Mouse (Mus musculus) gastrocnemius, postnatal 14 days (tissue): ENCODE results near the gene Abcc5. TPM values are rescaled to one million over a fixed set of nuclear protein-coding genes. Genes with fewer than 3 reads are reported as not detected.

ENCODE experiments used
- DNase-seq: peaks from one replicate; pipeline ENCODE4 v3.0.0; 2021; ENCODE audit warnings: mixed read lengths
- intact Hi-C: fragments of 180-260 bp; cut with DNase I; formaldehyde crosslinking; loops from one replicate; pipeline ENCODE4 v1.15.1; 2025; ENCODE audit warnings: low total_unique reads
- total RNA-seq, 2 experiments: library from RNA; stranded (reverse); gene quantifications; 2 replicates each; pipeline ENCODE4 v1.2.3; 2021

The Abcc5 gene
- total RNA-seq, 2 experiments from 2014 or later, result 42.6 to 43.0 TPM

- intact Hi-C loops, result no loop called here
Observed at GRCm38 (mm10) chr16:20424719-20425650, 1.2 kb downstream of the Abcc5 start.

GRCm38 (mm10) chr16:20424226-20424663, 1.9 kb downstream of the Abcc5 start:
- intact Hi-C loops, result no loop called here

More at GRCm38 (mm10) chr16:20424719-20425650, 1.2 kb downstream of the Abcc5 start:
- DNase-seq, result no peak

GRCm38 (mm10) chr16:20422938-20423730, 3.1 kb downstream of the Abcc5 start:
- intact Hi-C loops, result no loop called here
- DNase-seq, result no peak

More at GRCm38 (mm10) chr16:20424226-20424663, 1.9 kb downstream of the Abcc5 start:
- DNase-seq, result no peak

- no peak for DNase-seq
- intact Hi-C loops, result no loop called here
Observed at GRCm38 (mm10) chr16:20418054-20418453, 8.1 kb downstream of the Abcc5 start.

- intact Hi-C loops, result no loop called here
- no peak for DNase-seq
Observed at GRCm38 (mm10) chr16:20416262-20416661, 9.9 kb downstream of the Abcc5 start.

GRCm38 (mm10) chr16:20415804-20416203, 10.4 kb downstream of the Abcc5 start:
- intact Hi-C loops, result no loop called here
- DNase-seq, result no peak

- intact Hi-C loops, result no loop called here
- no peak for DNase-seq
Observed at GRCm38 (mm10) chr16:20415211-20415610, 11.0 kb downstream of the Abcc5 start.

- intact Hi-C loops, result no loop called here
Observed at GRCm38 (mm10) chr16:20413870-20414331, 12.3 kb downstream of the Abcc5 start.

GRCm38 (mm10) chr16:20411958-20412570, 14.1 kb downstream of the Abcc5 start:
- DNase-seq, result no peak
- intact Hi-C loops, result no loop called here

More at GRCm38 (mm10) chr16:20413870-20414331, 12.3 kb downstream of the Abcc5 start:
- no peak for DNase-seq

GRCm38 (mm10) chr16:20405335-20405734, 20.9 kb downstream of the Abcc5 start:
- no peak for DNase-seq
- intact Hi-C loops, result no loop called here

- intact Hi-C loops, result no loop called here
- DNase-seq, result no peak
Observed at GRCm38 (mm10) chr16:20403327-20403726, 22.9 kb downstream of the Abcc5 start.

- no peak for DNase-seq
- intact Hi-C loops, result no loop called here
Observed at GRCm38 (mm10) chr16:20401592-20401991, 24.6 kb downstream of the Abcc5 start.

GRCm38 (mm10) chr16:20400707-20401591, 25.2 kb downstream of the Abcc5 start:
- no peak for DNase-seq
- intact Hi-C loops, result no loop called here

GRCm38 (mm10) chr16:20396851-20397250, 29.3 kb downstream of the Abcc5 start:
- intact Hi-C loops, result no loop called here
- no peak for DNase-seq

GRCm38 (mm10) chr16:20395216-20395907, 30.8 kb downstream of the Abcc5 start:
- intact Hi-C loops, result no loop called here
- no peak for DNase-seq

GRCm38 (mm10) chr16:20391753-20392152, 34.4 kb downstream of the Abcc5 start:
- no peak for DNase-seq
- intact Hi-C loops, result no loop called here

GRCm38 (mm10) chr16:20390233-20390632, 36.0 kb downstream of the Abcc5 start:
- no peak for DNase-seq
- intact Hi-C loops, result no loop called here

- DNase-seq, result no peak
- intact Hi-C loops, result no loop called here
Observed at GRCm38 (mm10) chr16:20381031-20381430, 45.2 kb downstream of the Abcc5 start.
